Mouse (Mus musculus) liver, adult 2 months (tissue): ENCODE data around the gene Ccdc191.

Experiments
- CTCF ChIP-seq: fragments of 200-500 bp; IDR thresholded peaks from 2 replicates; pipeline ENCODE4 v1.5.1; 2011; ENCODE audit warnings: low read depth, low read length, control low read depth
- POLR2A ChIP-seq: fragments of 200-500 bp; IDR thresholded peaks from 2 replicates; pipeline ENCODE4 v1.6.1; 2011; ENCODE audit warnings: low read length, control low read depth; ENCODE audit not compliant: insufficient read depth; ENCODE audit errors: extremely low read depth

DNA sequence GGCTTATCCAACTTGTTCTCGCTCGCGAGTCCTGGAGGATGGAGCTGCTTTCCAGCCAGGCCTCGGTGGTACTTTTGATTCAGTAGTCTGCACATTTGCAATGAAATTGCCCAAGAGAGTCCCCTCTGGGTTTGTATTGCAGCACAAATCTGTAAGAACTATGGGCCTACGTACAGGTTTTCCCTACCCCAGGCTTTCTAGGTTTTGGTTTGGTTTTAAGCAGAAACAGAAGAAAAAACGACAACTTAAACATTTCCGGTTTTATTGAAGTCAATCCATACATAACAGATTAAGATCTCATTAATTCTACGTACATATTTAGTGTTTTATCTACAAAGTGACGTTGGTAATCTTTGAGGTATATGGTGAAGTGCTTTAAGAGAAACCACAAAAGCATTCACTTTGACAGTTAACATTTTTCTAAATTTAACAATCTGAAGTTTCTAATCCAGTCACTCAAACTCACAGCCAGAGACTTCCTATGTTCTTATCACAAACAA is 90.6 kb downstream of the Ccdc191 start:
- TF ChIP-seq CTCF (no peak), POLR2A (no peak)
